Mouse (Mus musculus): Measurements from ENCODE around the gene Gm10719.
"Not testable (repeated sequence)": the region's sequence is repeated elsewhere in the genome, so short reads cannot be mapped to it uniquely, and the experiment has no call there.

The Gm10719 gene

GRCm38 (mm10) chr9:3017108-3017507, at the start of gene Gm10719:
Gene Gm10719, plus strand, starts transcription at chr9:3017408.
- DNase-seq = not testable (repeated sequence)

- DNase-seq = not testable (repeated sequence)
Observed at GRCm38 (mm10) chr9:3000445-3000972, 16.7 kb upstream of the Gm10719 start, which contains the start of gene Gm10722. Gene Gm10722, plus strand, starts transcription at chr9:3000922.

- not testable (repeated sequence) for DNase-seq
Observed at GRCm38 (mm10) chr9:3001006-3001405, 16.2 kb upstream of the Gm10719 start.

- DNase-seq = peak; percentile 54
Observed at GRCm38 (mm10) chr9:3001948-3002659, 15.1 kb upstream of the Gm10719 start.

GRCm38 (mm10) chr9:3002794-3003396, 14.3 kb upstream of the Gm10719 start, which contains the start of gene Gm11168:
Gene Gm11168, plus strand, starts transcription at chr9:3003346.
- not testable (repeated sequence) for DNase-seq

- not testable (repeated sequence) for DNase-seq
Observed at GRCm38 (mm10) chr9:3006179-3006578, 11.0 kb upstream of the Gm10719 start.

GRCm38 (mm10) chr9:3006636-3007035, 10.6 kb upstream of the Gm10719 start:
- peak; percentile 71 for DNase-seq

GRCm38 (mm10) chr9:3007272-3007671, 9.9 kb upstream of the Gm10719 start:
- DNase-seq = not testable (repeated sequence)

GRCm38 (mm10) chr9:3009331-3009730, 7.9 kb upstream of the Gm10719 start:
- not testable (repeated sequence) for DNase-seq

GRCm38 (mm10) chr9:3012054-3012621, 5.1 kb upstream of the Gm10719 start:
- not testable (repeated sequence) for DNase-seq

- not testable (repeated sequence) for DNase-seq
Observed at GRCm38 (mm10) chr9:3012733-3013279, 4.4 kb upstream of the Gm10719 start, which contains the start of gene Gm10721. Gene Gm10721, plus strand, starts transcription at chr9:3013140.

- not testable (repeated sequence) for DNase-seq
Observed at GRCm38 (mm10) chr9:3015354-3015753, 1.9 kb upstream of the Gm10719 start, which contains the start of gene Gm10720. Gene Gm10720, plus strand, starts transcription at chr9:3015654.

GRCm38 (mm10) chr9:3015896-3016295, 1.3 kb upstream of the Gm10719 start:
- DNase-seq = not testable (repeated sequence)

- DNase-seq = peak; percentile 30
Observed at GRCm38 (mm10) chr9:3018944-3019343, 1.7 kb downstream of the Gm10719 start.

GRCm38 (mm10) chr9:3019835-3020727, 2.9 kb downstream of the Gm10719 start:
- DNase-seq = not testable (repeated sequence)

GRCm38 (mm10) chr9:3022316-3023008, 5.3 kb downstream of the Gm10719 start:
- not testable (repeated sequence) for DNase-seq

GRCm38 (mm10) chr9:3023312-3023984, 6.2 kb downstream of the Gm10719 start, which contains the start of gene Gm10718:
Gene Gm10718, plus strand, starts transcription at chr9:3023547.
- DNase-seq = not testable (repeated sequence)

- peak; percentile 37 for DNase-seq
Observed at GRCm38 (mm10) chr9:3023985-3024648, 6.9 kb downstream of the Gm10719 start.

- DNase-seq = not testable (repeated sequence)
Observed at GRCm38 (mm10) chr9:3024912-3025467, 7.8 kb downstream of the Gm10719 start, which contains the start of gene Gm10717. Gene Gm10717, plus strand, starts transcription at chr9:3025417.
